Mouse (Mus musculus): ENCODE results near the gene Ankdd1a. TPM values are rescaled to one million over a fixed set of nuclear protein-coding genes. Genes with fewer than 3 reads are reported as not detected.

The Ankdd1a gene
- total RNA-seq, 2 experiments from 2014 or later = 2.0 to 3.4 TPM

DNA sequence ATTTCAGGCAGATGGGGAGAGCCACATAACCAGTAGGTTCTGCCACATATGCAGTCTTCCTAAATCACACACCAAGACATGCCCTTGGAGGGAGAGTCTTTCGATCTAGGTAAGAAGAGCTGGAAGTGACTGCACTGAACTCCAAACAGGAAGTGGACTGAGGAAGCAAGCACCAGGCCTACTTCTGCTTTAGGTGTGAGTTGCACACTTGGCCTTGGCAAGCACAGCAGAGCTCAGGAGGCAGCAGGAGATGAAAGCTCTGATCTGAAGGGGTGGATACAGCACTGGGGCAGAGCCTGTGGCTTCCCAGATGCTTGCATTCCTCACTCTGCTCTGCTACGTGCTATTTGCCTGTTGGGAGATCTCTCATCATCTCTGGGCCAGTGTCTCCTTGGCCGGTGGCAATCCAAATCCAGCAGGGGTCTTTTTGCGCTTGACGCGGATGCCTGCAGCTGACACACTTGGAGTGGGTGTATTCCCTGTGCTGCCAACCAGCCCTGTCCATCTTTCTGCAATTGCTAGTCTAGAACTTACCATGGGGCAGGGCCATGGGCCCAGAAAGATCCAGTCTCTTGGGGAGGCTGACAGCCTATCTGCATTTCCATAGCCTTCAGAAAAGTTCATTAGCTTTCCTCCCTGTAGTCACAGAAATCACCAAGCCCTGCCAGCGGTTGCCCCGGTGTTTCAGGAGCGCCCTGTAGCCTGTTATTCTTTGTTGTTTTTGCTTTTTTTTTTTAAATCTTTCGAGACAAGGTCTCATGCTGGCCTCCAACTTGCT lies 25.8 kb upstream of the Ankdd1a start:
- peak; percentile 40 to 43 for DNase-seq

DNA sequence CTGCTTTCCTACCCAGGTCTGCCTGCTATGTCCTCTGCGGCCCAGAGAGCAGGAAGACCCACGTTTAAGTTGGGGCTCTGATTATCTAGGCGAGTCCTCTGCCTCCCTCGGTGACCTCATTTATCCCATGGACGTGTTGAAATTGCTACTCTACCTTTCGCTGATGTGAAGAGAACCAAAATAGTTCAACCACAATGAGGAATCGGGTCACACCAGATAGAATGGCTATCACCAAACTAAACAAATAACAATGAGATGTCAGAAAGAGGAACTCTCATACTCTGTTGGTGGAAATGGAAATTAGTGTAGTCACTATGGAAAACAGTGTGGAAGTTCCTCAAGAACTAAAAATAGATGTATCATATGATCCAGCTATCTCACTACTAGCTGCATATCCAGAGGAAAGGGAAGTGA lies 22.1 kb upstream of the Ankdd1a start:
- DNase-seq = no peak

DNA sequence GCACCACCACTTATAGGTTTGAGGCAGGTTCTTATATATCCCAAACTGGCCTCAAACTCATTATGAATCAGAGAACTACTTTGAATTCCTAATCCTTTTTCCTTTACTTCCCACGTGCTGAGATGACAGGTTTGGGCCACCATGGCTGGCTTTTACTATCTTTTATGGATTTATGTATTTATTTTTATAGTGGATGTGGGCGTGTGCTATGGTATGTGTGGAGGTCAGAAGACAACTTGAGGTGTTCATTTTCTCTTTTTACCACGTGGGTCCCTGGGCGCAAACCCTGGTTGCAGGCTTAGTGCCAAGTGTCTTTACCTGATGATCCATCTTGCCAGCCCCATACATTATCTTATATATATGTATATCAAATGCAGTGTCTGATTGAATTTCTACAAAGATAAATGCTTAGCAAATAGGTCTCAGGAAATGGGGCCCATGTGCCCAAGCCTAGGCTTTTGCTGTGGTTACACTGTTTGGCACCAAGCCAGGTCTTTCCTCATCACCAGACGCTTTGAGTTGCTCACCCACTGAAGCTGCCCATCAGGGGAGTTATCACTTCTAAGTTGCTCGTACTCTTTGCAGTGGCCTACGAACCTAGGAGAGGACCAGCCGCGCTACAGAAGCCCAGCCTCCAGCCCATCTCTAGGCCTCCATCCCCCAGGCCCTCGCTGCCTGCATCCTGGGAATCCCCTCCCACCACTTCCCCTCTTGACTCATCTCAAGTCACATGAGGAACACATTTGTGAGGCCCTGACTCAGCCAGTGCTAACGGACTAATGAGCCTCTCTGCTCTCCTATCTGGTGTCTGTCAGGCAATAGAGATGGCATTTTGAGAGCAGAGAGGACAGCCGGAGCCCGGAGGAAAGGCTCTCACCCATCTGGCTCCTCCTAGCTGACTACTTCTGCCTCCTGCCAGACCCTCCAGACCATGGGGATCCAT lies 21.4 kb upstream of the Ankdd1a start:
- DNase-seq = peak; percentile 72 to 73

DNA sequence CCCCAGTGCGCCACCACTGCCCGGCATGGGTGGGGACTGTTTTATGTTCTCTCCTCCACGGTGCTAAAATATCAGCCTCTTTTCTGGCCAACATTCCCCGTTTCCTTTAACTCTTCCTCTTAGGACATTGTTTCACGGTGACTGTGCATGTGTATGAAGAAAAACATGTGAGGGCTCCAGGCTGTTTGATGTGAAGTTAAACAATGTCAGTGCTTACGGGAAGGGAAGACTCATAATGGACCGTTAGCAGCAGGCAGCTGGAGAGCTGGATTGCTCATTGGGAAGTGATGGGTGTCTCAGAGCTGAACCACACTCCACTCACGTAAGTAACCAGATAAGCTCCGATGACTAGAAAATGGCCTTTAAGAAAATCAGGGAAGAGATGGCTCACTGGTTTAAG lies 19.7 kb upstream of the Ankdd1a start:
- no peak for DNase-seq

DNA sequence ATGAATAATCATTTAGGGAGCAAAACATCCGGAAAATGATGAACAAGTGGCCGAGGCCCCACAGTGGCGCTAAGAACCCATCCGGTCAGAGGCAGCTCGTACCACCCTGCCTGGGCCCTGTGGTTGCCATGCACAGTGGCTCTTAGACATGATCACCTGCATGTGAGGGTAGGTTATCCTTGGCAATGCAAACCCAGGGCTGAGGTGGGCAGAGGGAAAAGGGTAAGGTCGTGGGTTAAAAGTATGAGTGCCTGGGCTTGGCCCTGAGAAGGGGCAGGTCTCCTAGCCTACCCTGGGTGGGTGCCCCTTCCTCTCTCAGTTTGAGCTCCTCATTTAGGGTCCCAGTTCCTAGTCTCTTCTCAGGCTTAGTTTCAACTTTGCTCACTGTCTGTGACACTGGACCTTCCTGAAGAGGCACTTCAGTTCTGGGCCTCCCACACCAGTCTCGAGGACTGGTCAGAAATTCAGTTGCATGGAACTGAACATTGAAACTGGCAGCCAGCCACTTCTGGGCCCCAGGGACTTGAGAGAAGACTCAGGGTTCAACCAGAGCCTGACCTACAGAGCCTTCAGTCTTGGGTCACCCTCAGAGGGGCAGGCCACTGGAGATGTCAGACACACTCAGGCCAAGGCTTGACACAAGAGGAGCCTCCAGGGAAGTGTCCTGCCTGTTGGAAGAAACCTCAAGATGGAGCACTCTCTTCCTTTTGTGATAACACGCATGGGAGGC lies 18.1 kb upstream of the Ankdd1a start:
- peak; percentile 29 to 51 for DNase-seq

DNA sequence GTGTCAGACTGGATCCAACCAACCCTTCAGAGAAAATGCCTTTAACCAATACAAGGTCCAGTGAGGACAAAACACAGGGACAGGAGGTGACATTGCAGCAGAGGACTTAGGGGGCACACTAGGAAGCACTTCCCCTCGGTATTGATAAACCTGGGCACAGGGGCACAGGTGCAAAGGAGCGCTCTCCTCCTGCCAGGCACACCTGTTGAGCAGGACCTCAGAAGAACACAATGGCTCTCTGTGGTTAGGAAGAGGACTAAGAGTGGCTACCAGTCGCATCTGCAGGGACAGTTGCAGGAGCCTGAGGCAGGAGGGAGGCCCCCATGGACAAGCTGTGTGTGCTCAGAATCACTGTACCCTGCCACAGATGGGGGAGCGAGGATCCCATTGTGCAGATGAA lies 16.5 kb upstream of the Ankdd1a start:
- no peak for DNase-seq

DNA sequence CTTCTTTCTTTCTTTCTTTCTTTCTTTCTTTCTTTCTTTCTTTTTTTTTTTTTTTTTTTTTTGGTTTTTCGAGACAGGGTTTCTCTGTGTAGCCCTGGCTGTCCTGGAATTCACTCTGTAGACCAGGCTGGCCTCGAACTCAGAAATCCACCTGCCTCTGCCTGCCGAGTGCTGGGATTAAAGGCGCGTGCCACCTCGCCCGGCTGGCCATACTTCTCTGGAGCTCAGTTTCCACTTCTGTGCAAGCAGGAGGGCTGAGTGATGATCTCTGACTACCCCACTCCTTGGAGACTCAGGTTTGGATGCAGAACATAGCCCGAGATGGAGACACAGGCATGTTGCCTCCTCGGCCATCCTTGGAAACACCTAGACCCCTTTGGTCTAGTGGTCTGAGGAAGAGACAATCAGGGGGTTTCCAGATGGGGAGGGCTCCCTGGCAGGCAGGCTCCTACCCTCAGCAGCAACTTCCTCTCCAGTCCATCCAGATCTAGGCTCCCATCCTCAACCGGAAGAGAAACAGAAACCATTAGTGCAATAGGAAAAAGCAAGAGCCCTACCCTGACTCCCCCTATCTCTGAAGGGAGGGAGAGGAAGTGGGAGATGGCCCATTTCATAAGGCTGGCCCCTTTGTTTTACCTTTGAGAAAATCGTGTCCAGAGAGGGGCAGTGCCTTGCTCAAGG lies 15.9 kb upstream of the Ankdd1a start:
- peak in 1 of 2 experiments; percentile 32 for DNase-seq

DNA sequence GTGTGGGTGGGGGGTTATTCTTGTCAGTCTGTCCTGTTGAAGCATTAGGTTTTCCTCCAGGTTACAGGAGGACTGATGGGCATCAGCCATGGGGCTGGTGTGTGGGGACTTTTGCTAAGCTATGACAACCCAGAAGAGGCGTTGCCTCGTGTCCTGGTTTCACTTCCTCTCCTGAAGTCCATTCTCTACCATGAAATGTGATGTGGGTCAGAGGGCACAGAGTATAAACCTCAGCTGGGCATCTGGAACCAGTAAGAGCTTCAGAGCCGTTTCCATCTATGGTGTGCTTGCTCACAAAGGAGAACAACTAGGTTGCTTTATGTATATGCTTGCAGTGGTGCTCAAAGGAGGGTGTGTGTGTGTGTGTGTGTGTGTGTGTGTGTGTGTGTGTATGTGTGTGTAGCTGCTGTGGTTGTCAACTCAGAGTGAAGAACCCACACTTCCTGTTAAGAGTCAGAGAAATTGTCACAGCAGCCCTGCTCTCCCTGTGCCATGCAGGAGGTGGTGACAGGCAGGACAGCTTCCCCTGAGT lies 15.3 kb upstream of the Ankdd1a start:
- no peak for DNase-seq

DNA sequence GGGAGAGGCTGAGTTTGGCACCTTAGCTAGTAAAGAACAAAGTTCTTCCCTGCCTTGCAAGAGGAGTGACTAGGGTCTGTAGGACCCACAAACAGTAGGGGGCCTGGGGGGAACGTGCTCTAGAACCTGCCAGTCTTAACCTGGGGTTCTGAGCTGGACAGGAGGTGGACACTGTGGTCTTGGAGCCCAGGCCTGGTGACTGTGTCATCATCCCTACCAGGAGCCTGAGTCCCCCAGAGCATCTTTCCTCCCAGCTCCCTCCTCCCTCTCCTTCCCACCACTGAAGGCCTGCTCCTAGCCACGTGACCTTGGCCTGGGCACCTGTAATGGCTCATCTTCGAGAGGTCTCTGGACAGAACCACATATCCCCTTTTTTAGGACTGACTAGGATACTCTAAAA lies 14.1 kb upstream of the Ankdd1a start:
- no peak for DNase-seq

DNA sequence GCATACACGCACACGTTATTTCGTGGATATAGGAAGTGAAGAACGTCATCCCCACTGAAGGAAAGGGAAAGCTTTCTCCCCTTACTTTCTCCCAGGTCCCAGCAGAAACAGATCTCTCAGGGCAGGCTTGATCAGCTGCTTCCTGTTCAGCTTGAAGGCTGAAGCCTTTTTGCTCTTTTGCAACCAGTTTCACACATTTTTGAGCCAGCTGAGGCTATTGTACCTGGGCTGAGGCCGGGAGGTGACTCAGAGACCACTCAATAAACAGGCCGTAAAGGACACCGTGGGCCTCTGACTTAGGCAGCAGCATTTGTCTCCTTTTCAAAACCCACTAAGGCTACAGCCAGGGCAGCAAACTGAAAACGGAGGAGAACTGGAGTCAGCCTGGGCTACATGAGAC lies 13.0 kb upstream of the Ankdd1a start:
- no peak for DNase-seq

DNA sequence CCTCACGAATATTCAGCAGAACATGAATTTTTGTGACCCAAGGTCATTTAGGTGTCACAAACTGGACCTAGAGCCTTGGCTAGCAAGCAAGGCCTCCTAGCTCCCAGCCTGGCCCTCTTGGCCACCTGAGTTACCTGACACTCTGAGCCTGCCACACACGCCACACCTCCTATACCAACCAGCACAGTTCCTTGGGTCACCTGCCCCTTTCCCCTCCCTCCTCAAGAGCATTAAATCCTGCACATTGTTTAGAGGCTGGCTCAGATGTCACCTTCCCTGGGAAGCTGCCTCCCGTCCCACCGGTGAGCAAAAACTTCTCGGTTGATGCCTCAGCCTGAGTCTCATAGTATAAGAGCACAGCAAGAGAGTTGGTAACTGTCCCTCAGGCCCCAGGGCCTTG lies 11.3 kb upstream of the Ankdd1a start:
- no peak for DNase-seq

DNA sequence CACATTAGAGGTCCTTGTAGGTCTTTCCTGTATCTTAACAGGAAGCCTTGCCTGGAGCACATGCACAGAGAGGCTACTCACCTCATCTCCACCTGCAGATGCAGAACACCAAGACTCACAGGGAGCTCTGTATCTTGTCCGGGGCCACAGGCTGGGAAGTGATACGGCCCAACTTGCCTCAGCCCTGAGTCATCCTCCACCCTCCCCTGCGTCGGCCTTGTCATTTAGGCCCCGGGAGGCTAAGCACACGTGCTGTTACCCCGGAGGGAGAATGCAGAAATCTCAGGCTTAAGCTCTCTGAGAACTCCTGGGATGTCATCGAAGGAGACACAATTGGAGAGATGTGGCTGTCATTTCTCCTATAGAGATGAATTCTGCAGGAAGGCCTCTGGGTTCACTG lies 9.7 kb upstream of the Ankdd1a start:
- peak; percentile 84 to 86 for DNase-seq

DNA sequence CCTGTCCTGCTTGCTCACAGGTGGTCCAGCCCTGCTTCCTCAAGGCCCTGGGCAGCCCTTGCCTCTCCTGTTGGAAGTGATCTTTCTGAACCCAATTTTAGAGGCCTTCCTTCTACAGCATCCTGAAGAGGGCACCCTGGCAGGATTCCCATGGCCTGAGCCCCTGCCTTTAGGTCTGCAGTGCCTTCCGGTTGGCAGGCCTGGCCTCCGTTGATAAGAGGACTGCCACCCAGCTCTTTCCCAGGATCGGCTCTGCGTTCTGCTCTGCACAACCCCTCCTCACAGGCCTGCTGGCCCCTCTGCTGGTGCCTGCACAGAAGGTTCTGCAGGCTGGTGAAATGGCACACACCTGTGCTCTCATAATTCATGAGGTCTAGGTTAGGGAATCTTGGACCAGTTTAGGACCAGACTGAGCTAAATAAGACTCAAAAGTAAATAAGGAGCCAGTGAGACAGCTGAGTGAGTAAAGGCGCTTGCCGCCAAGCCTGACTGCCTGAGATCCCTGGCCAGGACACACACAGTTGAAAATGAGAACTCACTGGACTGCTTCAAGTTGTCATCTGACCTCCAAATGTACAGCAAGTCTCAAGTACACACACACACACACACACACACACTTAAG lies 8.5 kb upstream of the Ankdd1a start:
- peak in 1 of 2 experiments; percentile 38 for DNase-seq

DNA sequence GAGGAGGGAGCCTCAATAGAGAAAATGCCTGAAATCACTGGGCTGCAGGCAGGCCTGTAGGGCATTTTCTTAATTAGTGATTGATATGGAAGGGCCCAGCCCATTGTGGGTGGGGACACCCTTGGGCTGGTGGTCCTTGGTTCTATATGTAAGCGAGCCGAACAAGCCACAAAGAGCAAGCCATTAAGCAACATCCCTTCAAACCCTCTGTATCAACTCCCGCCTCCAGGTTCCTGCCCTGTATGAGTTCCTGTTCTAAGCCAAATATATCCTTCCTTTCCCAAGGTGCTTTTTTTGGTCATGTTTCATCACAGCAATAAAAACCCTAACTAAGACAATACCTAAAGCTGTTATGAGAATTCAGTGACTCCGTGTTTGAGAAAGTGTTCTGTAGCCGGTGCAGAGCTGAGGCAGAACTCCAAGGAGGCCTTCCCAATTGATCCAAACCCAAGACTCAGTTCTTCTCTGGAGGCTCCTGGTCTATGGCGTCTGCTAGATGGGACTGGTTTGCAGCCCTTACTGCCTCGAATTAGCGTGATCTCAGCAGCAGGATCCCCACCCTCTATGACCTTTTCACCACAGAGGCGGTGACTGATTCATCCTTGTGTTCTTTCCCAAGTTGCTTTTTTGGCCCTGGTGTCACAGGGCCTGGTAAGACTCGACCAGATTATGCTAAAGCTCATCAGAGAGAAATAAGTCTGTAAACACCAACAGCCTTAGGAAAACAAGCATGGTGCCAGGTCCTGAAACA lies 5.6 kb upstream of the Ankdd1a start:
- DNase-seq = peak in 1 of 2 experiments; percentile 55

DNA sequence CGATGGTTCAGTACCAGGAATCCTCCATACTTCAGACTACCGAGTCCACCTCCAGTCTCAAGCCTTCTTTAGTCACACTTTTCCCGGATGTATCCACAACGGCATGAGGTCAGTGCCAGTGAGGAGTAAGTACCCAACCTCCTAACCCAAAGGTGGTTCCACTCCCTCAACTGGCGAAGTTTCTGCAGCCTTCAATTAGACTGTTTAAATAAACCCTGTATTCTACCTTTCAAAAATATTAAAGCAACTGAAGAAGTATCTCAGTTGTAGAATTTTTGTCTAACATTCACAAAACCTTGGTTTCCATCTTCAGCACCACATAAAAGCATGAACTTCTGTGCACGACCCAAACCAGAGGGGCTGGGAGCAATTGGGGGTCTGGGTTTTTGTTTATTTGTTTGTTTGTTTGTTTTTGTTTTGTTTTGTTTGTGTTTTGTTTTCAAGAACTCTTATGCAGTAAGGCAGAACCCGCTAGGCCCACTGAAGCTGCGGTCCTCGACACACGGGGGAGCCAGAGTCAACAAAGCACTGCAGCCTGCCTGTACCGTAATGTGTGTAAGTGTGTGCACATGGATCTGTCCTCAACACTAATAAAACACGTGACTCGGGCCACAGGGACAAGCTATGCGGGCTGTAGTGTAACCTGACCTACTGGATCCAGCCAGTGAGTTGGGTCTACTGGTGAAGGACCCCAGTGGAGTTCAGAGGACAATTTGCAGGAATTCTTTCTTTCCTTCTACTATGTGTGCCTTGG lies 3.8 kb upstream of the Ankdd1a start:
- peak; percentile 86 to 87 for DNase-seq

DNA sequence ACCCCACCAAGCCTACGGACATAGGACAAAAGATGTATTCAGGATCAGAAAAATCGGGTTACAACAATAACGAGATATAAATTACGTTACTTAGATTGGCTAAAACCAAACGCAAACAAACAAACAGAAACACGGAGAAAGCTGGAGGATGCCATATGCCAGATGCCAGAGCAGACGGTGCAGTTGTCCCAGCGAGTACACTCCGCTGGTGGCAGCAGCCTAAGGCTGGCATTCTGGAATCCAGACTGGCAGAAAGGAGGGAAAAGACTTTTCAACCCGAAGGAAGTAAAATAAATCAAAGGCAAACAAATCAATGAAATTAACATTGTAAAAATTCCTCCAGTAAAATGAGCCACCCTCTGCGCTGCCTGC lies 498 bp upstream of the Ankdd1a start:
- DNase-seq = no peak

DNA sequence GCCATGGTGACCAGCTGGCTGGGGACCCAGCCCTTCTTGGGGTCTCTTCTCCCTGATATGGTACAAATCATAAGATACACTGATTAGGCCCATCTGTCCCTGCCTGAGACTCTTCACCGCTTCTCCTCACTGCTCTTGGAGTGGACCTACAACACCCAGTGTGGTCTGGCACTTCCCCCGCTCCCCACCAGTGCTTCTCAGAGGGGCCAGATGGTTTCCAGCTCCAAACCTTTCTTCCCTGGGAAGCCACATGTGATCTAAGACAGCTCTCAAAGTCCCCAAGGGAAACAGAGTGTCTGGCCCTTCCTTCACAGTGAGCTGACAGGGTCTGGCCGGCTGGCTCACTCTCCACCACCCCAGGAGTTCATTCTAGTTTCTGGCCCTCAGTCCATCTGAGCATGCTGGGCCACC lies 5.1 kb downstream of the Ankdd1a start:
- DNase-seq = no peak

DNA sequence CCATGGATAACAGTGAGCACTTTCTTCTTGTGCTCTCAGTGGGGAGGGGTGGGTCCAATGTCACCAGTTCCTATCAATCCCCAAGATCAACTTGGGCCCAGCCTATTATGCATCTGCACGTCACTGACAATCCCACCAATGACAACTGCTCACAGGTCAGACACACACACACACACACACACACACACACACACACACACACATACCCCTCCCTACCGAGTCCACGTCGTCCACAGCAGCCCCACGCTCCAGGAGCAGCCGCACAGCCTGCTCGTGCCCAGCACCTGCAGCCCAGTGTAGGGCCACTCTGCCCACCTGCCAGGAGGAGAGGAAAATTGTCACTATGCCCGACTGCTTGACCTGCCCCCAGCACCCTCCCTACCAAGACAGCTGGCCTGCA lies 5.6 kb downstream of the Ankdd1a start:
- no peak for DNase-seq

DNA sequence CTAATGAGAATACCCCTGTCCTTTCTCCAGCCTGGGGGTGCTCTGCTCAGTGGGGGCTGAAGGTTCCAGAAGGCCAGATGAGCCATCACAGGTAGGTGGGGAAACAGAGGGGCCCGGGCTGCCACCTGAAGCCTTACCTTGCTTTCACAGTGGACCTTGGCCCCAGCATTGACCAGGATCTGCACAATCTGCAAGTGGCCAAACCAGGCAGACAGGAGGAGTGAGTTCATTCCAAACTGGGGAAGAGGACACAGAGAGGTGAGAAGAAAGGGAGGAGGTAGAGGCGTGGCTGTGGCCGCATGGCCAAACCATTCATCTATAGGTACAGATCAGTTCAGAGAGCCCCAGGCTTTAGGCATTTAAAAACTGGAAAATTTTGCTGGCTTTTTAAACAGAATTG lies 7.5 kb downstream of the Ankdd1a start:
- no peak for DNase-seq

DNA sequence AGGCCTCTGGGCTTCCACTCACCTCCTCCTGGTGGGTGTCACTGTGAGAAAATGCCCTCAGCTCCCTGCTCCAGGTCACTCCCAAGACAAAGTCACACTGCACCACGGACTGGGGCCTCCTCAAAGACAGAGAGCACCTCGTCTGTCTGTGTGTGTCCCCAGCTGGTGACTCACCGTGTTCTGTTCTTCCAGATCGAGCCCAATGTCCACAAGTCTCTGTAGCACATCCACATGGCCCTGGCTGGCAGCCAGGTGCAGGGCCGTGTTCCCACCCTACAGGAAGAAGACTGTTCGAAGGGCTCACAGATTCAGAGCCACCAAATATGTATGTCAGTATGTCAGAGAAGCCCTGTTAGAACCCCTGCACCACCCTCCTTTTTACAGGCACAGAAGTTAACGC lies 11.5 kb downstream of the Ankdd1a start:
- peak in 1 of 2 experiments; percentile 31 for DNase-seq
